8 mouse cellular contexts compared by ENCODE assay signal in the genomic region with DNA sequence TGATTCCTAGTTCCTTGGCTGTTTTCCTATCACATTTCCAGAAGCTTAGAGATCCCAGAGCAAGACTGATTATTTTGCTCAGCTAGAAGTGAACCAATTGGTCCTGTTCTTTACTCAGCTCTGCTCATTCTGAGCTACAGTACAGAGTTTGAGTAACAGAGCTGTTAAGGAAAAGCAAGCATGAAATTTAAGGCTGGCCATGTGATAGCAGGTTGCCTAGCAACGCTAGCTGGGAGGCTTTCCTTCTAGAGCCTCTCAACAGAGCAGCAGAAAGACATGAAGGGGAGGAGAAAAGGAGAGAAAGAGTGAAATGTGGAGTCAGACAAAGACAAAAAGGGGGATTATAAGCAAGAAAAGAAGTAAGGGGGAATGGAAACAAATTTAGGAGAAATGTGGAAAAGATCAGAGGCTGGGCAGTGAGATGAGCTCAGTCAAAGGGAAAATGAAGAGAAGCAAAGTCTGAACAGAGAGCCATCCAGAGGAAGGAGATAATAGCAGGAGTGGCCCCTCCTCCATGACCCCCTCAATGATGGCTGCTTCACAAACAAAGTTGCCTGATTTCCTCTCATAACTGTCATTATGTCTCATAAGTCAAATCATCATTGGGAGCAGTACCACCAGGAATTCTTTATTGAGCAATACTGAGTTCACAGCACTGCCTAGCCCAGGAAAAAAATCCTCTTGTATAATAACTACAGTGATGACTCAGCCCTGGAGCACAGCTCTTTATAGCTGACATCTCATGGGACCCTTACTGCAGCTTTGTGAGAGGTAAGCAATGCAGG. TPM values are rescaled to one million over a fixed set of nuclear protein-coding genes. Genes with fewer than 3 reads are reported as not detected.
A peak's percentile ranks its signal among the peaks of the same experiment; 100 is the strongest.
DNase-seq lines count a peak whose midpoint lies in the region; ATAC-seq and TF ChIP-seq lines count a peak whose summit lies in the region.

No protein-coding gene starts in this region.

- no peak overlapping the region for H3K27ac ChIP-seq in embryonic facial prominence, embryonic 11.5 days (replicated peaks; ENCODE audit: low read depth, low read length)
- H3K27ac ChIP-seq in hindbrain, postnatal 0 days: peak overlapping the region; percentile 36; the same call in 1 of the 2 replicates
- H3K27ac ChIP-seq in neural tube, embryonic 12.5 days: no peak overlapping the region
- H3K27ac ChIP-seq in kidney, adult 2 months (ENCODE audit: insufficient read depth, low read depth, low read length): no peak overlapping the region

- no peak for TF ChIP-seq CTCF in hindbrain, postnatal 0 days (IDR thresholded peaks at IDR 0.05; ENCODE audit: low read depth)
- TF ChIP-seq CTCF in kidney, adult 2 months (conservative IDR thresholded peaks at IDR 0.05; ENCODE audit: insufficient read depth, insufficient read length, low read depth, low read length): no peak

- no peaks in the 10 kb centered on the region; the same call in 1 of the 2 replicates for H3K36me3 ChIP-seq in embryonic facial prominence, embryonic 11.5 days (replicated peaks; ENCODE audit: control insufficient read depth, insufficient read depth, low read depth, low read length)
- H3K36me3 ChIP-seq in hindbrain, postnatal 0 days (ENCODE audit: insufficient read depth, low read length): no peaks in the 10 kb centered on the region
- H3K36me3 ChIP-seq in neural tube, embryonic 12.5 days: no peaks in the 10 kb centered on the region
- H3K36me3 ChIP-seq in kidney, adult 2 months (ENCODE audit: control insufficient read depth, insufficient read depth, low read length): no peaks in the 10 kb centered on the region

- H3K27me3 ChIP-seq in embryonic facial prominence, embryonic 11.5 days (ENCODE audit: control insufficient read depth, insufficient read depth, low read length): no peaks in the 10 kb centered on the region
- H3K27me3 ChIP-seq in hindbrain, postnatal 0 days (ENCODE audit: insufficient read depth, low read length): no peaks in the 10 kb centered on the region
- no peaks in the 10 kb centered on the region for H3K27me3 ChIP-seq in neural tube, embryonic 12.5 days (replicated peaks)
- no peaks in the 10 kb centered on the region for H3K27me3 ChIP-seq in kidney, adult 2 months (replicated peaks; ENCODE audit: control insufficient read depth, insufficient read depth, low read length)

- no peak for TF ChIP-seq POLR2A in kidney, adult 2 months (IDR thresholded peaks at IDR 0.05; ENCODE audit: low read depth, low read length)

- 0 out of 2 replicates have a peak, but pooled peaks have one; percentile 81 for ATAC-seq in embryonic facial prominence, embryonic 11.5 days (replicated peaks; ENCODE audit: insufficient number of reproducible peaks, low FRiP score, low TSS enrichment, low read depth)
- ATAC-seq in hindbrain, postnatal 0 days: peak; percentile 95
- ATAC-seq in neural tube, embryonic 12.5 days (ENCODE audit: low FRiP score, low read depth): peak; percentile 94

- H3K4me2 ChIP-seq in embryonic facial prominence, embryonic 11.5 days (ENCODE audit: low read depth, low read length): no peak overlapping the region
- no peak overlapping the region for H3K4me2 ChIP-seq in hindbrain, postnatal 0 days (ENCODE audit: low read depth, low read length)
- H3K4me2 ChIP-seq in neural tube, embryonic 12.5 days (replicated peaks): no peak overlapping the region

- 38% methylated on average over 1 of the region's 1 CpGs for WGBS in embryonic facial prominence, embryonic 11.5 days
- WGBS in hindbrain, postnatal 0 days: 22% methylated on average over 1 of the region's 1 CpGs
- WGBS in neural tube, embryonic 12.5 days: 32% methylated on average over 1 of the region's 1 CpGs
- WGBS in kidney, adult 2 months: 33% methylated on average over 1 of the region's 1 CpGs

- H3K9me3 ChIP-seq in embryonic facial prominence, embryonic 11.5 days (replicated peaks; ENCODE audit: control insufficient read depth, low read length): no peaks in the 10 kb centered on the region
- H3K9me3 ChIP-seq in hindbrain, postnatal 0 days (ENCODE audit: low read length): no peaks in the 10 kb centered on the region
- H3K9me3 ChIP-seq in neural tube, embryonic 12.5 days: no peaks in the 10 kb centered on the region

- H3K9ac ChIP-seq in embryonic facial prominence, embryonic 11.5 days (replicated peaks; ENCODE audit: low read length): no peak overlapping the region
- no peak overlapping the region for H3K9ac ChIP-seq in hindbrain, postnatal 0 days (replicated peaks; ENCODE audit: low read length)
- H3K9ac ChIP-seq in neural tube, embryonic 12.5 days: no peak overlapping the region

- peak; percentile 2 for DNase-seq in adipocyte (ENCODE audit: low spot score)
- peak; percentile 58 for DNase-seq in embryonic facial prominence, embryonic 11.5 days (ENCODE audit: low spot score)
- peak; percentile 72 for DNase-seq in hindbrain, postnatal 0 days (ENCODE audit: low spot score)
- DNase-seq in heart, postnatal 4 days: no peak
- no peak for DNase-seq in cerebellum, adult 8-10 months
- no peak for DNase-seq in testis, postnatal 14 days (ENCODE audit: low spot score)
- no peak for DNase-seq in kidney, adult 2 months

- no peaks in the 10 kb centered on the region for H3K4me1 ChIP-seq in embryonic facial prominence, embryonic 11.5 days (ENCODE audit: control insufficient read depth, insufficient read depth, low read length)
- H3K4me1 ChIP-seq in hindbrain, postnatal 0 days (ENCODE audit: insufficient read depth, low read length): no peaks in the 10 kb centered on the region
- H3K4me1 ChIP-seq in neural tube, embryonic 12.5 days: no peaks in the 10 kb centered on the region
- H3K4me1 ChIP-seq in kidney, adult 2 months (ENCODE audit: control insufficient read depth, insufficient read depth, low read length): no peaks in the 10 kb centered on the region

- no peak overlapping the region for H3K4me3 ChIP-seq in embryonic facial prominence, embryonic 11.5 days (ENCODE audit: low read depth, low read length)
- H3K4me3 ChIP-seq in hindbrain, postnatal 0 days (ENCODE audit: low read length): no peak overlapping the region
- no peak overlapping the region for H3K4me3 ChIP-seq in neural tube, embryonic 12.5 days
- H3K4me3 ChIP-seq in kidney, adult 2 months (ENCODE audit: insufficient read depth, low read depth, low read length): no peak overlapping the region

RNA-seq across cellular contexts. Expression of a gene that starts 36.0 kb away (rescaled TPM):
- polyA plus RNA-seq in embryonic facial prominence, embryonic 11.5 days (2014; fragmentation: Nextera tagmentation; extraction: Ambion mirVana): 0.25 and 0.29 TPM in 2 replicates
- 8.8 and 9.8 TPM in 2 replicates for total RNA-seq in hindbrain, postnatal 0 days (2014; rRNA removed)
- 3.6 and 4.2 TPM in 2 replicates for polyA plus RNA-seq in hindbrain, postnatal 0 days (2015; fragmentation: Nextera tagmentation; extraction: Ambion mirVana)
- 1.1 TPM in 2 replicates for polyA plus RNA-seq in neural tube, embryonic 12.5 days (2016; fragmentation: Nextera tagmentation; extraction: Ambion mirVana)
- total RNA-seq in heart, postnatal 4 days (2021): under 1 TPM in 1 of 2 experiments, not detected in 1; 0.17 TPM
- polyA plus RNA-seq in kidney, adult 2 months (2012; rRNA removed): 0.03 TPM in 2 replicates

Comparison
In these comparisons a context has a peak if more than half of its experiments do, and no peak if none do; other contexts are left out.
1. DNase-seq: peak in adipocyte (single experiment), embryonic facial prominence, embryonic 11.5 days (single experiment) and hindbrain, postnatal 0 days (single experiment); none in heart, postnatal 4 days (single experiment), cerebellum, adult 8-10 months (single experiment), testis, postnatal 14 days (single experiment) and kidney, adult 2 months (single experiment).
2. Peak in every context shown above with its lines, with median percentiles within 50 percentile points of each other: ATAC-seq.